Mouse (Mus musculus) embryonic facial prominence, embryonic 10.5 days (tissue): Measurements from ENCODE around the gene Mllt3. TPM values are rescaled to one million over a fixed set of nuclear protein-coding genes. Genes with fewer than 3 reads are reported as not detected.

Experiments used
- DNase-seq: peaks from one replicate; pipeline ENCODE4 v3.0.0-alpha.2; 2017; ENCODE audit warnings: low spot score
- H3K27ac ChIP-seq: fragments of 300-500 bp; sonication (generic); replicated peaks from 2 replicates; pipeline ENCODE4 v1.5.1; 2016; ENCODE audit warnings: mild to moderate bottlenecking
- H3K27me3 ChIP-seq: fragments of 300-500 bp; sonication (generic); replicated peaks from 2 replicates; pipeline ENCODE4 v1.6.1; 2016; ENCODE audit warnings: low read depth, mild to moderate bottlenecking; ENCODE audit not compliant: poor library complexity, severe bottlenecking
- H3K36me3 ChIP-seq: fragments of 300-500 bp; sonication (generic); replicated peaks from 2 replicates; pipeline ENCODE4 v1.6.1; 2016; ENCODE audit warnings: mild to moderate bottlenecking, moderate library complexity
- H3K4me1 ChIP-seq: fragments of 300-500 bp; sonication (generic); 2 replicates; pipeline ENCODE4 v1.6.1; 2016
- H3K4me3 ChIP-seq: fragments of 300-500 bp; sonication (generic); 2 replicates; pipeline ENCODE4 v1.5.1; 2016; ENCODE audit warnings: mild to moderate bottlenecking, moderate library complexity
- H3K9me3 ChIP-seq: fragments of 300-500 bp; sonication (generic); 2 replicates; pipeline ENCODE4 v1.6.1; 2016; ENCODE audit warnings: mild to moderate bottlenecking
- WGBS: fragments of 180-500 bp; shearing (Covaris S2); methylation state at CpG from one replicate; pipeline ENCODE4 v1.1.7; 2016; 5-methylcytosine and 5-hydroxymethylcytosine counted together
- polyA plus RNA-seq: library from polyadenylated mRNA; unstranded; fragments of >200 nt; fragmentation: Nextera tagmentation; extraction: Ambion mirVana; gene quantifications from 2 replicates; pipeline ENCODE4 v1.2.1, GENCODE M21; 2016

The Mllt3 gene
- polyA plus RNA-seq, 1 experiment from 2014 or later, result 55.4 TPM

GRCm38 (mm10) chr4:87883225-87883875, 149.8 kb downstream of the Mllt3 start:
- DNase-seq, result no peak
- Histone ChIP-seq H3K9me3 (no peaks in the 10 kb centered on the region), H3K4me3 (no peak overlapping the region), H3K27me3 (no peaks in the 10 kb centered on the region), H3K36me3 (no peaks in the 10 kb centered on the region; the same call in 1 of the 2 replicates), H3K4me1 (peaks cover 4% of the 10 kb centered on the region; the same call in 1 of the 2 replicates), H3K27ac (no peak overlapping the region)
- WGBS, result 80% methylated on average over 5 of the region's 5 CpGs

GRCm38 (mm10) chr4:87881995-87882394, 151.2 kb downstream of the Mllt3 start:
- H3K9me3 ChIP-seq, result no peaks in the 10 kb centered on the region
- H3K4me1 ChIP-seq, result peaks cover 4% of the 10 kb centered on the region; the same call in 1 of the 2 replicates
- H3K27me3 ChIP-seq, result no peaks in the 10 kb centered on the region
- no peaks in the 10 kb centered on the region; the same call in 1 of the 2 replicates for H3K36me3 ChIP-seq
- DNase-seq, result no peak
- H3K4me3 ChIP-seq, result no peak overlapping the region
- no peak overlapping the region for H3K27ac ChIP-seq
- 97% methylated on average over 1 of the region's 1 CpGs for whole genome bisulfite sequencing

- no peaks in the 10 kb centered on the region for H3K9me3 ChIP-seq
- no peak for DNase-seq
- H3K4me3 ChIP-seq, result no peak overlapping the region
- whole genome bisulfite sequencing, result 89% methylated on average over 2 of the region's 2 CpGs
- no peaks in the 10 kb centered on the region for H3K27me3 ChIP-seq
- H3K36me3 ChIP-seq, result no peaks in the 10 kb centered on the region; the same call in 1 of the 2 replicates
- no peak overlapping the region for H3K27ac ChIP-seq
- peaks cover 4% of the 10 kb centered on the region; the same call in 1 of the 2 replicates for H3K4me1 ChIP-seq
Measured at GRCm38 (mm10) chr4:87881583-87881982, 151.6 kb downstream of the Mllt3 start.

DNA sequence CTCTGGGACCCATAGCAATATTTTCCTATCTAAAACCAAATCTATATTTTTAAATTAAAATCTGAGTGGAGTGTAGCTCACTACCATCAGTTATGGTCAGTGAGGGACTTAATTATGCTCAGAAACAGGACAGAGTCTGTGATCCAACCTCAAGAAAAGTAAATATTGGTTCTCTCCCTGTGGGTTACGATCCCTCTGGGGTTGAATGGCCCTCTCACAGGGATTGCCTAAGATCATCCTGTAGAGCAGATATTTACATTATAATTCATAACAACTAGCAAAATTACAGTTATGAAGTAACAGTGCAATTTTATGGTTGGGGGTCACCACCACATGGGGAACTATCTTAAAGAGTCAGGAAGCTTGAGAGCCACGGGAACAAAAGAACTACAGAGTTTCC, 152.9 kb downstream of the Mllt3 start:
- H3K4me3 ChIP-seq, result no peak overlapping the region
- H3K27me3 ChIP-seq, result no peaks in the 10 kb centered on the region
- peaks cover 4% of the 10 kb centered on the region; the same call in 1 of the 2 replicates for H3K4me1 ChIP-seq
- 77% methylated on average over 2 of the region's 2 CpGs for WGBS
- H3K9me3 ChIP-seq, result no peaks in the 10 kb centered on the region
- no peak overlapping the region for H3K27ac ChIP-seq
- H3K36me3 ChIP-seq, result no peaks in the 10 kb centered on the region; the same call in 1 of the 2 replicates
- DNase-seq, result no peak

GRCm38 (mm10) chr4:87878701-87879100, 154.5 kb downstream of the Mllt3 start:
- Histone ChIP-seq H3K4me1 (peaks cover 4% of the 10 kb centered on the region; the same call in 1 of the 2 replicates), H3K9me3 (no peaks in the 10 kb centered on the region), H3K4me3 (no peak overlapping the region), H3K27me3 (no peaks in the 10 kb centered on the region), H3K27ac (no peak overlapping the region), H3K36me3 (peaks cover under 1% of the 10 kb centered on the region)
- DNase-seq, result no peak
- 90% methylated on average over 6 of the region's 6 CpGs for WGBS

GRCm38 (mm10) chr4:87870563-87870962, 162.6 kb downstream of the Mllt3 start:
- H3K4me3 ChIP-seq, result no peak overlapping the region
- no peak overlapping the region for H3K27ac ChIP-seq
- no peak for DNase-seq
- peaks cover 4% of the 10 kb centered on the region for H3K4me1 ChIP-seq
- H3K9me3 ChIP-seq, result no peaks in the 10 kb centered on the region
- WGBS, result 22% methylated on average over 2 of the region's 2 CpGs
- H3K27me3 ChIP-seq, result no peaks in the 10 kb centered on the region
- peaks cover 26% of the 10 kb centered on the region for H3K36me3 ChIP-seq

- Histone ChIP-seq H3K4me3 (no peak overlapping the region), H3K36me3 (peaks cover 7% of the 10 kb centered on the region; the same call in 1 of the 2 replicates), H3K27ac (no peak overlapping the region), H3K27me3 (no peaks in the 10 kb centered on the region), H3K4me1 (peaks cover 15% of the 10 kb centered on the region), H3K9me3 (no peaks in the 10 kb centered on the region)
- WGBS, result 90% methylated on average over 3 of the region's 3 CpGs
- DNase-seq, result no peak
Measured at GRCm38 (mm10) chr4:87866564-87866963, 166.6 kb downstream of the Mllt3 start.

GRCm38 (mm10) chr4:87865848-87866247, 167.3 kb downstream of the Mllt3 start:
- Histone ChIP-seq H3K27me3 (no peaks in the 10 kb centered on the region), H3K4me1 (peaks cover 15% of the 10 kb centered on the region), H3K36me3 (peaks cover 3% of the 10 kb centered on the region; the same call in 1 of the 2 replicates), H3K9me3 (no peaks in the 10 kb centered on the region), H3K27ac (no peak overlapping the region), H3K4me3 (no peak overlapping the region)
- no peak for DNase-seq
- WGBS, result 83% methylated on average over 3 of the region's 3 CpGs

GRCm38 (mm10) chr4:87865041-87865440, 168.1 kb downstream of the Mllt3 start:
- Histone ChIP-seq H3K27ac (no peak overlapping the region), H3K27me3 (no peaks in the 10 kb centered on the region), H3K4me3 (no peak overlapping the region), H3K4me1 (peaks cover 11% of the 10 kb centered on the region), H3K9me3 (no peaks in the 10 kb centered on the region), H3K36me3 (peaks cover 3% of the 10 kb centered on the region; the same call in 1 of the 2 replicates)
- 80% methylated on average over 3 of the region's 3 CpGs for WGBS
- no peak for DNase-seq

GRCm38 (mm10) chr4:87863212-87863611, 170.0 kb downstream of the Mllt3 start:
- DNase-seq, result no peak
- no peaks in the 10 kb centered on the region for H3K27me3 ChIP-seq
- H3K4me3 ChIP-seq, result no peak overlapping the region
- H3K36me3 ChIP-seq, result peaks cover 3% of the 10 kb centered on the region; the same call in 1 of the 2 replicates
- no peak overlapping the region for H3K27ac ChIP-seq
- 95% methylated on average over 5 of the region's 5 CpGs for WGBS
- no peaks in the 10 kb centered on the region for H3K9me3 ChIP-seq
- H3K4me1 ChIP-seq, result peaks cover 12% of the 10 kb centered on the region

DNA sequence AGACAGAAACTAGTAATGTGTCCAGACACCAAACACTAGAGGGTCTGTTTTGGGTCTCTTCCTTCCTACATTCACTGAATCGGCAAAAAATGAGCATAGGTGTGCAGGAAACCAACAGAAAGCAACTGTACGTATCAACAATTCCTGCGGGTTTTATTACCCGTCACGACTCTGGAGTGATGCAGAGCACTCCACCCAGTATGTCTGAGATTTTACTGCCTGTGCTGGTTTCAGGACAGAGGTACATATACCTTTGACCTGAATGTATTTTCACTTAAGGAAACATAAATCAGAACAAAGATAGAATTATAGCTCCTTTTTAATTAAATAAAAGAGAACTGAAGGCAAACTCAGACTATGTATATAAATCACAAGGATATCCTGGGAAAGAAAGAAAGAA, 172.4 kb downstream of the Mllt3 start:
- no peak for DNase-seq
- peaks cover 3% of the 10 kb centered on the region; the same call in 1 of the 2 replicates for H3K36me3 ChIP-seq
- no peaks in the 10 kb centered on the region for H3K9me3 ChIP-seq
- H3K27me3 ChIP-seq, result no peaks in the 10 kb centered on the region
- peaks cover 12% of the 10 kb centered on the region for H3K4me1 ChIP-seq
- no peak overlapping the region for H3K27ac ChIP-seq
- no peak overlapping the region for H3K4me3 ChIP-seq
- 94% methylated on average over 5 of the region's 5 CpGs for whole genome bisulfite sequencing

- DNase-seq, result no peak
- WGBS, result 80% methylated on average over 4 of the region's 4 CpGs
- Histone ChIP-seq H3K4me1 (peaks cover 2% of the 10 kb centered on the region; the same call in 1 of the 2 replicates), H3K9me3 (no peaks in the 10 kb centered on the region), H3K27me3 (no peaks in the 10 kb centered on the region), H3K27ac (no peak overlapping the region), H3K4me3 (no peak overlapping the region), H3K36me3 (peaks cover 3% of the 10 kb centered on the region; the same call in 1 of the 2 replicates)
Measured at GRCm38 (mm10) chr4:87859148-87859547, 174.0 kb downstream of the Mllt3 start.

- peaks cover 3% of the 10 kb centered on the region; the same call in 1 of the 2 replicates for H3K36me3 ChIP-seq
- 0 out of 2 replicates have a peak, but pooled peaks cover 2% of the 10 kb centered on the region for H3K4me1 ChIP-seq
- no peaks in the 10 kb centered on the region for H3K27me3 ChIP-seq
- no peak for DNase-seq
- no peaks in the 10 kb centered on the region for H3K9me3 ChIP-seq
- H3K27ac ChIP-seq, result no peak overlapping the region
- H3K4me3 ChIP-seq, result no peak overlapping the region
- 96% methylated on average over 1 of the region's 1 CpGs for WGBS
Measured at GRCm38 (mm10) chr4:87857982-87858381, 175.2 kb downstream of the Mllt3 start.
